Mouse (Mus musculus) embryonic facial prominence, embryonic 11.5 days (tissue): ENCODE results near the gene Abcc8. TPM values are rescaled to one million over a fixed set of nuclear protein-coding genes. Genes with fewer than 3 reads are reported as not detected.

Experiments used
- ATAC-seq: fragments of 200-750 bp; cut with Nextera tagmentation; replicated peaks from 2 replicates; pipeline ENCODE4 v1.8.0; 2017; ENCODE audit warnings: low read depth; ENCODE audit not compliant: insufficient number of reproducible peaks, low FRiP score, low TSS enrichment
- DNase-seq: peaks from one replicate; pipeline ENCODE4 v3.0.0-alpha.2; 2015; ENCODE audit warnings: low spot score
- H3K27ac ChIP-seq: fragments of 300-500 bp; sonication (generic); replicated peaks from 2 replicates; pipeline ENCODE4 v1.5.1; 2014; ENCODE audit warnings: mild to moderate bottlenecking, low read depth, low read length, control low read depth
- H3K27me3 ChIP-seq: fragments of 300-500 bp; sonication (generic); 2 replicates; pipeline ENCODE4 v1.6.1; 2014; ENCODE audit warnings: mild to moderate bottlenecking, low read length, moderate library complexity, mixed read lengths; ENCODE audit not compliant: control insufficient read depth, insufficient read depth
- H3K36me3 ChIP-seq: fragments of 300-500 bp; sonication (generic); replicated peaks from 2 replicates; pipeline ENCODE4 v1.6.1; 2014; ENCODE audit warnings: low read depth, mild to moderate bottlenecking, low read length, moderate library complexity, mixed read lengths; ENCODE audit not compliant: control insufficient read depth, insufficient read depth
- H3K4me1 ChIP-seq: fragments of 300-500 bp; sonication (generic); 2 replicates; pipeline ENCODE4 v1.6.1; 2014; ENCODE audit warnings: low read length, mixed read lengths; ENCODE audit not compliant: control insufficient read depth, insufficient read depth
- H3K4me2 ChIP-seq: fragments of 300-500 bp; sonication (generic); 2 replicates; pipeline ENCODE4 v1.6.1; 2014; ENCODE audit warnings: low read depth, mild to moderate bottlenecking, control low read depth, low read length, moderate library complexity
- H3K4me3 ChIP-seq: fragments of 300-500 bp; sonication (generic); 2 replicates; pipeline ENCODE4 v1.5.1; 2014; ENCODE audit warnings: low read depth, low read length, control low read depth
- H3K9ac ChIP-seq: fragments of 300-500 bp; sonication (generic); replicated peaks from 2 replicates; pipeline ENCODE4 v1.6.1; 2014; ENCODE audit warnings: mild to moderate bottlenecking, control low read depth, low read length
- H3K9me3 ChIP-seq: fragments of 300-500 bp; sonication (generic); replicated peaks from 2 replicates; pipeline ENCODE4 v1.6.1; 2016; ENCODE audit warnings: mild to moderate bottlenecking, low read length, inconsistent platforms, mixed read lengths; ENCODE audit not compliant: control insufficient read depth
- WGBS: fragments of 180-500 bp; shearing (Covaris S2); extraction: QIAGEN DNeasy Blood & Tissue Kit; methylation state at CpG from one replicate; pipeline ENCODE4 v1.1.7; 2014; 5-methylcytosine and 5-hydroxymethylcytosine counted together
- polyA plus RNA-seq: library from polyadenylated mRNA; unstranded; fragments of >200 nt; fragmentation: Nextera tagmentation; extraction: Ambion mirVana; gene quantifications from 2 replicates; pipeline ENCODE4 v1.2.1, GENCODE M21; 2014

The Abcc8 gene
- polyA plus RNA-seq, 1 experiment from 2014 or later, result 0.20 TPM

- no peak overlapping the region for H3K27ac ChIP-seq
- H3K36me3 ChIP-seq, result peaks cover 4% of the 10 kb centered on the region
- no peak for DNase-seq
- no peaks in the 10 kb centered on the region for H3K4me1 ChIP-seq
- H3K9ac ChIP-seq, result no peak overlapping the region
- H3K4me2 ChIP-seq, result no peak overlapping the region
- no peaks in the 10 kb centered on the region for H3K27me3 ChIP-seq
- WGBS, result 88% methylated on average over 6 of the region's 6 CpGs
- no peak for ATAC-seq
- H3K9me3 ChIP-seq, result no peaks in the 10 kb centered on the region
- no peak overlapping the region for H3K4me3 ChIP-seq
Observed at GRCm38 (mm10) chr7:46088241-46088640, 91.6 kb downstream of the Abcc8 start.

DNA sequence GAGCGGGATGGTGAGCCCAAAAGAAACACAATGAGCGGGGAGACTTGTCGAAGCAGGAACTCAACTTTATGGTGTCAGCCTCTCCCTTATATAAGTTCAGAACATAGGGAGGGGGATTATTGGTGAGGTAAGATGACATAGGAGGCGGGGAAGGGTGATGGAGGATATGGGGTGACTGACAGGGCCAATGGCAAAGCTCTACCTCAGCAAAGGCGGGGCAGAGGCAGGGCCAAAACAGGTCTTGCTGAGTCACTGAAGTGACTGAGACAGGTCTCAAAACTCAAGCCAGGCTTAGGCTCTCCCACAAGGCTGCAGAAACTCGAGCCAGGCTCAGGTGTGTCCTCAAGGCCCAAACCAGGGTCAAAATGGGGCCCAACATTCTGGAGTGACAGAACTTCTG, 93.5 kb downstream of the Abcc8 start:
- WGBS, result 88% methylated on average over 6 of the region's 6 CpGs
- H3K36me3 ChIP-seq, result peaks cover 4% of the 10 kb centered on the region
- no peak for DNase-seq
- H3K27me3 ChIP-seq, result no peaks in the 10 kb centered on the region
- no peak for ATAC-seq
- H3K9me3 ChIP-seq, result no peaks in the 10 kb centered on the region
- H3K27ac ChIP-seq, result no peak overlapping the region
- H3K4me3 ChIP-seq, result no peak overlapping the region
- H3K9ac ChIP-seq, result no peak overlapping the region
- H3K4me2 ChIP-seq, result no peak overlapping the region
- no peaks in the 10 kb centered on the region for H3K4me1 ChIP-seq

DNA sequence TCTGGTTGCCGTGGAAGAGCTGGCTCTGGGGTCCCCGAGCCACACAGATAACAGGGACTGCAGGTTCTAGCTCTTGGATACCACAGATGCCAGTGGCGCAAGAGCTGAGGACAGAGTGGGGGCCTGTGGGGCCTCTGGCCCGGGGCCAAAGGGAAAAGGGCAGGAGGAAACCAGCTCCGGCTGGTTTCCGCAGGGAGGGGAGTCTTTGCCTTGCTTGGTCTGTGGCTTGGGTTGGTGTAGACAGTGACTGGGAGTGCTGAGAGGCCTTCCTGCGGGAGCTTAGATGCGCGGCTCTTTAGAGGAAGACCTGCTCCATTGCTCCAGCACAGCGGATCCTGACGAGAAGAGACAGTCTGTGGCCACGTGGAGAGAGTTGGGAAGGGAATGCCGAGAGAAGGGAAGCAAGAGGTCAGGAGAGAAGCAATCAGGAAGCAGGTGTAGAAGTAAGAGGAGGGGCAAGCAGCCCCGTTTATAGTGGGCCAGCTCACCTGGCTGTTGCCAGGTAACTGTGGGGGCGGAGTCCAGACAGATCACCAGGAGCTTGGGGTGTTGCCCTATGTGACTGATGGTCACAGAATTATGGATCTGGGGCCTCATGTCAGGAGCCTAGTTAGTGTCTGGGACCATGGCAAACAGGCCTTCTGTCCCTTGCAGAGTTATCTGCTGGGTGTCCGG, 94.9 kb downstream of the Abcc8 start:
- Histone ChIP-seq H3K27ac (no peak overlapping the region), H3K4me3 (no peak overlapping the region), H3K4me2 (no peak overlapping the region), H3K4me1 (no peaks in the 10 kb centered on the region), H3K9me3 (no peaks in the 10 kb centered on the region), H3K36me3 (peaks cover 4% of the 10 kb centered on the region), H3K9ac (no peak overlapping the region), H3K27me3 (no peaks in the 10 kb centered on the region)
- DNase-seq (no peak), ATAC-seq (0 out of 2 replicates have a peak, but pooled peaks have one; percentile 30)
- 77% methylated on average over 16 of the region's 16 CpGs for WGBS

- H3K9me3 ChIP-seq, result no peaks in the 10 kb centered on the region
- H3K27me3 ChIP-seq, result no peaks in the 10 kb centered on the region
- H3K27ac ChIP-seq, result no peak overlapping the region
- peaks cover 6% of the 10 kb centered on the region for H3K36me3 ChIP-seq
- no peak for DNase-seq
- H3K4me1 ChIP-seq, result no peaks in the 10 kb centered on the region
- no peak overlapping the region for H3K4me3 ChIP-seq
- no peak overlapping the region for H3K4me2 ChIP-seq
- H3K9ac ChIP-seq, result no peak overlapping the region
- ATAC-seq, result no peak
- 90% methylated on average over 10 of the region's 10 CpGs for WGBS
Observed at GRCm38 (mm10) chr7:46084024-46084423, 95.8 kb downstream of the Abcc8 start.

- DNase-seq, result no peak
- no peaks in the 10 kb centered on the region for H3K9me3 ChIP-seq
- peaks cover 7% of the 10 kb centered on the region; the same call in 1 of the 2 replicates for H3K36me3 ChIP-seq
- H3K27ac ChIP-seq, result no peak overlapping the region
- ATAC-seq, result no peak
- H3K27me3 ChIP-seq, result no peaks in the 10 kb centered on the region
- no peaks in the 10 kb centered on the region for H3K4me1 ChIP-seq
- WGBS, result 90% methylated on average over 12 of the region's 12 CpGs
- H3K9ac ChIP-seq, result no peak overlapping the region
- H3K4me3 ChIP-seq, result no peak overlapping the region
- H3K4me2 ChIP-seq, result no peak overlapping the region
Observed at GRCm38 (mm10) chr7:46077675-46078074, 102.2 kb downstream of the Abcc8 start.

- no peak for ATAC-seq
- Histone ChIP-seq H3K4me3 (no peak overlapping the region), H3K4me1 (no peaks in the 10 kb centered on the region), H3K9ac (no peak overlapping the region), H3K27ac (no peak overlapping the region), H3K27me3 (no peaks in the 10 kb centered on the region), H3K36me3 (peaks cover 10% of the 10 kb centered on the region; the same call in 1 of the 2 replicates), H3K4me2 (no peak overlapping the region), H3K9me3 (no peaks in the 10 kb centered on the region)
- WGBS, result 87% methylated on average over 7 of the region's 7 CpGs
- DNase-seq, result no peak
Observed at GRCm38 (mm10) chr7:46076844-46077243, 103.0 kb downstream of the Abcc8 start.

GRCm38 (mm10) chr7:46068831-46069230, 111.0 kb downstream of the Abcc8 start:
- no peak overlapping the region for H3K9ac ChIP-seq
- no peak overlapping the region for H3K27ac ChIP-seq
- ATAC-seq, result no peak
- peaks cover 13% of the 10 kb centered on the region; the same call in 1 of the 2 replicates for H3K36me3 ChIP-seq
- H3K4me3 ChIP-seq, result no peak overlapping the region
- WGBS, result 93% methylated on average over 8 of the region's 8 CpGs
- no peak for DNase-seq
- H3K9me3 ChIP-seq, result no peaks in the 10 kb centered on the region
- no peaks in the 10 kb centered on the region for H3K4me1 ChIP-seq
- H3K4me2 ChIP-seq, result no peak overlapping the region
- no peaks in the 10 kb centered on the region for H3K27me3 ChIP-seq

DNA sequence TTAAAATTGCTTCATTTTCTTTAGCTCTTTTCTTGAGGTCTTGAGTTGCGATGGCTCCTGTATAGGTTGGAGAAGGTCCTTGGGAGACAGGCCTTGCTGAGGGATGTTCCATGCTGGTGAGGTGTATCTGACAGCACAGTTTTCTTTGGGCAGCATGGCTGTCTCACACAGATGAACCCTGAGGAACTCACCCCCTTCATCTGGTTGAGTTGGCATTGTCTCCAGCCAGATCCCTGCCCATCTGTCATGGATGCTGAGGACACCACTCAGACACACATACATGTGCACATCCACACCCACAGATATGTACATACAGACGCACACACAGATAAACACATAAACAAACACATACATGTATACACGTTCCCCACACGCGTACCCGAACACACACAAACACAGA, 116.5 kb downstream of the Abcc8 start:
- no peak overlapping the region for H3K4me3 ChIP-seq
- no peak overlapping the region for H3K9ac ChIP-seq
- no peaks in the 10 kb centered on the region for H3K9me3 ChIP-seq
- 97% methylated on average over 6 of the region's 6 CpGs for WGBS
- DNase-seq (no peak), ATAC-seq (no peak)
- no peak overlapping the region for H3K4me2 ChIP-seq
- no peaks in the 10 kb centered on the region for H3K4me1 ChIP-seq
- no peak overlapping the region for H3K27ac ChIP-seq
- peaks cover 6% of the 10 kb centered on the region; the same call in 1 of the 2 replicates for H3K36me3 ChIP-seq
- H3K27me3 ChIP-seq, result no peaks in the 10 kb centered on the region
